Mouse (Mus musculus) C2C12 (cell line): Measurements from ENCODE around the gene Ap5s1.

ENCODE experiments used
- CEBPB ChIP-seq: IDR thresholded peaks from one replicate; pipeline ENCODE4 v1.6.1; 2011; ENCODE audit warnings: low read depth, mild to moderate bottlenecking, control low read depth, moderate library complexity
- CTCF ChIP-seq: IDR thresholded peaks from one replicate; pipeline ENCODE4 v1.5.1; 2011; ENCODE audit not compliant: control insufficient read depth, insufficient read depth, insufficient read length
- FOSL1 ChIP-seq: IDR thresholded peaks from one replicate; pipeline ENCODE4 v1.8.0; 2011; ENCODE audit warnings: mild to moderate bottlenecking, low read length; ENCODE audit not compliant: poor library complexity, insufficient read depth, severe bottlenecking
- MAX ChIP-seq: IDR thresholded peaks from one replicate; pipeline ENCODE4 v1.6.1; 2011; ENCODE audit warnings: mild to moderate bottlenecking, control low read depth
- MYOD1 ChIP-seq: IDR thresholded peaks from one replicate; pipeline ENCODE4 v1.6.1; 2011; ENCODE audit warnings: low read depth; ENCODE audit not compliant: control insufficient read depth, insufficient read length
- MYOG ChIP-seq: IDR thresholded peaks from one replicate; pipeline ENCODE4 v1.6.1; 2011; ENCODE audit not compliant: control insufficient read depth, insufficient read length; ENCODE audit errors: extremely low read depth
- USF1 ChIP-seq: IDR thresholded peaks from one replicate; pipeline ENCODE4 v1.6.1; 2011; ENCODE audit warnings: low read depth, mild to moderate bottlenecking, control low read depth, moderate library complexity

GRCm38 (mm10) chr2:131201262-131201661 lies 5.6 kb upstream of the Ap5s1 start:
- TF ChIP-seq USF1 (no peak), CTCF (no peak), CEBPB (no peak), MYOD1 (no peak), MAX (no peak), MYOG (no peak), FOSL1 (no peak)
